Mouse (Mus musculus) liver, embryonic 11.5 days (tissue): Measurements from ENCODE around the gene Bloc1s2. TPM values are rescaled to one million over a fixed set of nuclear protein-coding genes. Genes with fewer than 3 reads are reported as not detected.
"Not testable (repeated sequence)": the region's sequence is repeated elsewhere in the genome, so short reads cannot be mapped to it uniquely, and the experiment has no call there.

Experiments
- ATAC-seq: fragments of 200-750 bp; cut with Nextera tagmentation; replicated peaks from 2 replicates; pipeline ENCODE4 v1.8.0; 2017; ENCODE audit warnings: moderate number of reproducible peaks, mild to moderate bottlenecking, moderate TSS enrichment, moderate library complexity; ENCODE audit not compliant: low FRiP score
- DNase-seq: peaks from one replicate; pipeline ENCODE4 v3.0.0-alpha.2; 2017; ENCODE audit warnings: low spot score
- H3K27ac ChIP-seq: fragments of 300-500 bp; sonication (generic); 2 replicates; pipeline ENCODE4 v1.5.1; 2014; ENCODE audit warnings: mild to moderate bottlenecking, low read depth, low read length, control low read depth
- H3K27me3 ChIP-seq: fragments of 300-500 bp; sonication (generic); replicated peaks from 2 replicates; pipeline ENCODE4 v1.6.1; 2014; ENCODE audit warnings: low read length, mixed read lengths; ENCODE audit not compliant: control insufficient read depth, insufficient read depth
- H3K36me3 ChIP-seq: fragments of 300-500 bp; sonication (generic); 2 replicates; pipeline ENCODE4 v1.6.1; 2014; ENCODE audit warnings: mild to moderate bottlenecking, low read length, moderate library complexity, mixed read lengths; ENCODE audit not compliant: control insufficient read depth, insufficient read depth
- H3K4me1 ChIP-seq: fragments of 300-500 bp; sonication (generic); replicated peaks from 2 replicates; pipeline ENCODE4 v1.6.1; 2014; ENCODE audit warnings: low read length, mixed read lengths; ENCODE audit not compliant: control insufficient read depth, insufficient read depth
- H3K4me2 ChIP-seq: fragments of 300-500 bp; sonication (generic); 2 replicates; pipeline ENCODE4 v1.6.1; 2014; ENCODE audit warnings: mild to moderate bottlenecking, control low read depth, moderate library complexity
- H3K4me3 ChIP-seq: fragments of 300-500 bp; sonication (generic); 2 replicates; pipeline ENCODE4 v1.5.1; 2014; ENCODE audit warnings: low read depth, low read length, control low read depth
- H3K9ac ChIP-seq: fragments of 300-500 bp; sonication (generic); 2 replicates; pipeline ENCODE4 v1.6.1; 2014; ENCODE audit warnings: low read depth, low read length, control low read depth
- H3K9me3 ChIP-seq: fragments of 300-500 bp; sonication (generic); 2 replicates; pipeline ENCODE4 v1.6.1; 2016; ENCODE audit warnings: low read length, inconsistent platforms, mixed read lengths; ENCODE audit not compliant: control insufficient read depth
- WGBS: fragments of 180-500 bp; shearing (Covaris S2); extraction: QIAGEN DNeasy Blood & Tissue Kit; methylation state at CpG from one replicate; pipeline ENCODE4 v1.1.7; 2014; 5-methylcytosine and 5-hydroxymethylcytosine counted together
- polyA plus RNA-seq: library from polyadenylated mRNA; unstranded; fragments of >200 nt; fragmentation: Nextera tagmentation; extraction: Ambion mirVana; gene quantifications from 2 replicates; pipeline ENCODE4 v1.2.1, GENCODE M21; 2014

Gene Bloc1s2
- polyA plus RNA-seq, 1 experiment from 2014 or later = 93.0 TPM

DNA sequence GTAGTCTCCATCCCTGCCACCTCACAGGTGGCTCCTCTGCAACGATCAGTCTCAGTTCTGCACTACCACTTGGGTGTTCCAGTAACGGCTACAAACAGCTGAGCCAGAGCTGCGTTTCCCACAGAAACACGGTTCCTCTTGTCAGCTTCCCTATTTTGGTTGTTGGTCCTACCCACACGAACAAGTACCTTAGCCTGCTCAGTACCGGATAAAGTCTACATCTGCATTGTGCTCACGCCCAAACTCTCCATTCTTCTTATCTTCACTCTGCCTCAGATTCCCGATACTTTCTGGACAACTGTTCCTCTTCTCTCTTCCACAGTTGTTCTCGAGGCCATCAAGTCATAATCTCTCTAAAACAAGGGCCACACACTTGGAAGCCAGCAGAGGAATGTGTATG is 1.9 kb downstream of the Bloc1s2 start:
- no peak overlapping the region for H3K4me3 ChIP-seq
- ATAC-seq = no peak
- no peak overlapping the region for H3K27ac ChIP-seq
- peaks cover 8% of the 10 kb centered on the region for H3K4me1 ChIP-seq
- peaks cover 20% of the 10 kb centered on the region for H3K36me3 ChIP-seq
- H3K27me3 ChIP-seq = no peaks in the 10 kb centered on the region; the same call in 1 of the 2 replicates
- WGBS = 61% methylated on average over 9 of the region's 9 CpGs
- no peaks in the 10 kb centered on the region for H3K9me3 ChIP-seq
- H3K9ac ChIP-seq = no peak overlapping the region
- DNase-seq = no peak
- H3K4me2 ChIP-seq = no peak overlapping the region

GRCm38 (mm10) chr19:44135960-44136485 is 10.2 kb downstream of the Bloc1s2 start:
- no peaks in the 10 kb centered on the region for H3K27me3 ChIP-seq
- H3K9ac ChIP-seq = peak overlapping the region; percentile 49; the same call in 1 of the 2 replicates
- DNase-seq = no peak
- peaks cover 6% of the 10 kb centered on the region for H3K4me1 ChIP-seq
- H3K27ac ChIP-seq = no peak overlapping the region
- peak; percentile 16; the same call in 1 of the 2 replicates for ATAC-seq
- H3K36me3 ChIP-seq = peaks cover 21% of the 10 kb centered on the region
- H3K9me3 ChIP-seq = no peaks in the 10 kb centered on the region
- H3K4me2 ChIP-seq = peak overlapping the region; percentile 66
- peak overlapping the region; percentile 58 for H3K4me3 ChIP-seq
- WGBS = 26% methylated on average over 7 of the region's 7 CpGs

DNA sequence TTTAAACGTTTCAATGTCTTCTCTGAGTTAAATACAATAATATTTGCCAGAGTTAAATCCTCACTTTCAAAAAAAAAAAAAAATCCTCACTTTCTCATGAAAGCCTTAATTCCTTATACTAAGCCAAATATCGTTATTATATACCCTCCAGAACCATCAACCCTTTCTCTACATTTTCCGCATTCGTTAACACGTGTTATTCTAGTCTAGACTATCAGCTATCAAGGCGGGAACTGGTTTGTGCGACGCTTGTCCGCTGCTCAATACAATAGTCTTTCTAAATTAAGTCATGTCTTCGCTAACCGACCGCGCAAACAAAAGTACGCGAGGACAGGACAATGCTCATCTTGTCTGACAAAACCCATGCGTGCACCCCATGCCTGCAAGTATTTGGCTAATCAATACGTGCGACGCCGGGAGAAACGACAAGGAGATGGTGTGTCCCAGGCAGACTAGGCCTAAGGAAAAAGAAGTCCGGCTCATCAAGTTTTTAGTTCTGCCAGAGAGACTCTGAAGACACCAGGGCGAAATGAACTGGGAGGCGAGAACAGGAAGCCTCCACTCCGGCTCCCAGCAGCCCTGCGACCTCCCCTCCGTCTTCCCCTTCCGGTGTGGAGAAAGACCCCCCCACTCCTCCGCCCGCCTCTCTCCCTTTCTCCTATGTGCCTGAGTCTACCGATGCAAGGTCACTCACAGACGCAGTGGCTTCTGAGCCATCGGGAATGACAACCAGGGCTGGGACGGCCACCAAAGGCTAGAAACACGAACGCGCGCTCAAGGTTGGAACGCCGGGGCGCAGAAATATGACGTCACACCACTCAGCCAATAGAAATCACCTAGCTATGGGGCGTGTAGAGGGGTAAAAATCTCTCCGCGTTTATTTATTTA is 10.9 kb downstream of the Bloc1s2 start, which contains the start of gene Cwf19l1:
Gene Cwf19l1 (minus strand): TSS at position 805 of the 888 bp plus-strand sequence.
- DNase-seq = peak; percentile 87
- Histone ChIP-seq H3K4me1 (peaks cover 6% of the 10 kb centered on the region), H3K9ac (peak within 1 kb of the TSS; percentile 65), H3K4me3 (peak within 1 kb of the TSS; percentile 58), H3K27me3 (no peaks in the 10 kb centered on the region), H3K4me2 (peak within 1 kb of the TSS; percentile 87), H3K9me3 (no peaks in the 10 kb centered on the region), H3K27ac (peak within 1 kb of the TSS; percentile 54), H3K36me3 (peaks cover 23% of the 10 kb centered on the region)
- peak; percentile 86 for ATAC-seq
- WGBS = under 1% methylated on average over 45 of the region's 45 CpGs

DNA sequence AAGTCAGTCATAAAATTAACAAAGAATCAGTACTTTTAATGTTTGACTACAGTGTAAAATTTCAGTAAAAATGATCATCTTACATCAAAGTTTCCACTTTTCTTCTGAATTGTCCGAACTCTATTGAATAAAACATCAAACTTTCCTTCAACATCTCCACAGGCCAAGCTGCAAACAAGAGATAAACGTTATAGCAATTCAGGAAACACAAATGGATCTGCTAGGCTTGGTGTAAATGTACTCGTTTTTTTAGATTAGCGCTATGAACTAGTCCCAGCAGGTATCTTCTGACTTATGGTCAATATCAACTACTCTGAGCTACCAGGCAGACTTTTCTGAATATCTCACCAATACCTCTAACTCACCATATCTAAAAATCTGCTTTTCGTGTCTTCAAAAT is 13.3 kb downstream of the Bloc1s2 start:
- Histone ChIP-seq H3K4me3 (no peak overlapping the region), H3K36me3 (peaks cover 22% of the 10 kb centered on the region), H3K4me1 (peaks cover 6% of the 10 kb centered on the region), H3K4me2 (no peak overlapping the region), H3K9ac (no peak overlapping the region), H3K9me3 (no peaks in the 10 kb centered on the region), H3K27ac (no peak overlapping the region), H3K27me3 (no peaks in the 10 kb centered on the region)
- WGBS = 81% methylated on average over 5 of the region's 5 CpGs
- no peak for ATAC-seq
- DNase-seq = no peak

GRCm38 (mm10) chr19:44128560-44128959 is 17.7 kb downstream of the Bloc1s2 start:
- H3K27ac ChIP-seq = no peak overlapping the region
- ATAC-seq = no peak
- WGBS = 93% methylated on average over 2 of the region's 2 CpGs
- H3K4me1 ChIP-seq = no peaks in the 10 kb centered on the region
- no peaks in the 10 kb centered on the region for H3K27me3 ChIP-seq
- no peak overlapping the region for H3K4me2 ChIP-seq
- H3K9me3 ChIP-seq = no peaks in the 10 kb centered on the region
- DNase-seq = no peak
- H3K9ac ChIP-seq = no peak overlapping the region
- H3K36me3 ChIP-seq = peaks cover 36% of the 10 kb centered on the region
- H3K4me3 ChIP-seq = no peak overlapping the region

- no peaks in the 10 kb centered on the region for H3K9me3 ChIP-seq
- no peak overlapping the region for H3K4me2 ChIP-seq
- no peak overlapping the region for H3K4me3 ChIP-seq
- 89% methylated on average over 10 of the region's 10 CpGs for WGBS
- no peak for DNase-seq
- H3K27me3 ChIP-seq = no peaks in the 10 kb centered on the region
- no peak overlapping the region for H3K27ac ChIP-seq
- no peak overlapping the region for H3K9ac ChIP-seq
- peaks cover 40% of the 10 kb centered on the region for H3K36me3 ChIP-seq
- no peak for ATAC-seq
- no peaks in the 10 kb centered on the region for H3K4me1 ChIP-seq
Measured at GRCm38 (mm10) chr19:44127729-44128497, 18.3 kb downstream of the Bloc1s2 start.

DNA sequence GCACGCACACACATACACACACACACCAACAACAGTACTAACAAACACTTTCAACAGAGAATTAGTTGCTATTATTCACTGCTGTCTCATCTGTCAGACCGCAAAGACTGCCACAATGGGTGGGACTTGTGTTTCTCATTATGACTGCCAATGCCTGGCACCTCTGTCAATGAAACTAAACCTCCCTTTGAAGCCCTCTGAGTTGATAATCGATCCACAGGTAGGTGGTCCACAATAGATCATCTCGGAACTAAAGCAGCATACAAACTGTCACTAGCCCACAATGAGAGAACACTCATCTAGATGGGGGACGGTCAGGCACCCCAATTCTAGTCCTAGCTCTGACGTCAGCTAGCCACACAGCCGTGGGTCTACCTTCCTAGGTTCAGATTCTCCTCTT is 25.1 kb downstream of the Bloc1s2 start:
- H3K9ac ChIP-seq = no peak overlapping the region
- ATAC-seq (no peak), DNase-seq (no peak)
- no peak overlapping the region for H3K4me3 ChIP-seq
- H3K27me3 ChIP-seq = no peaks in the 10 kb centered on the region
- 91% methylated on average over 7 of the region's 7 CpGs for WGBS
- H3K4me2 ChIP-seq = no peak overlapping the region
- no peaks in the 10 kb centered on the region for H3K4me1 ChIP-seq
- no peaks in the 10 kb centered on the region for H3K9me3 ChIP-seq
- H3K27ac ChIP-seq = no peak overlapping the region
- H3K36me3 ChIP-seq = peaks cover 39% of the 10 kb centered on the region

- not testable (repeated sequence) for H3K4me2 ChIP-seq, H3K4me1 ChIP-seq, H3K9ac ChIP-seq, H3K4me3 ChIP-seq, H3K27me3 ChIP-seq, H3K27ac ChIP-seq, H3K9me3 ChIP-seq, DNase-seq, ATAC-seq
- peaks cover 39% of the 10 kb centered on the region for H3K36me3 ChIP-seq
- 91% methylated on average over 7 of the region's 9 CpGs for WGBS
Measured at GRCm38 (mm10) chr19:44120686-44121085, 25.6 kb downstream of the Bloc1s2 start.
